Mouse (Mus musculus): ENCODE results near the gene Bckdhb. TPM values are rescaled to one million over a fixed set of nuclear protein-coding genes. Genes with fewer than 3 reads are reported as not detected.
"Not testable (repeated sequence)": the region's sequence is repeated elsewhere in the genome, so short reads cannot be mapped to it uniquely, and the experiment has no call there.

The Bckdhb gene
- total RNA-seq (2021), result 10 to 100 TPM; 38.8 to 41.7 TPM
- long read RNA-seq, experiment 1, transcript Bckdhb-206 (11 exons, 1,477 nt), result major isoform, 49 of 59 reads
- long read RNA-seq, experiment 1, partial matches to known transcripts, result 6 of 59 reads
- long read RNA-seq, experiment 1, other reads (novel, unspliced or antisense), result 4 of 59 reads
- long read RNA-seq, experiment 2, transcript Bckdhb-206 (11 exons, 1,477 nt), result major isoform, 36 of 47 reads
- long read RNA-seq, experiment 2, partial matches to known transcripts, result 1 of 47 reads
- long read RNA-seq, experiment 2, other reads (novel, unspliced or antisense), result 10 of 47 reads

GRCm38 (mm10) chr9:83924878-83925687 is at the start of gene Bckdhb:
Gene Bckdhb, plus strand, starts transcription at chr9:83925145.
- peak; percentile 98 to 99 for DNase-seq (ENCODE audit: low spot score in 2 of 2)

GRCm38 (mm10) chr9:83882191-83882590 is 42.8 kb upstream of the Bckdhb start:
- DNase-seq (ENCODE audit: low spot score in 2 of 2), result no peak

GRCm38 (mm10) chr9:83886149-83886548 is 38.8 kb upstream of the Bckdhb start:
- no peak for DNase-seq (ENCODE audit: low spot score in 2 of 2)

- no peak for DNase-seq (ENCODE audit: low spot score in 2 of 2)
Observed at GRCm38 (mm10) chr9:83888214-83888613, 36.7 kb upstream of the Bckdhb start.

GRCm38 (mm10) chr9:83893073-83893472 is 31.9 kb upstream of the Bckdhb start:
- no peak for DNase-seq (ENCODE audit: low spot score in 2 of 2)

GRCm38 (mm10) chr9:83893767-83894330 is 31.1 kb upstream of the Bckdhb start:
- no peak for DNase-seq (ENCODE audit: low spot score in 2 of 2)

GRCm38 (mm10) chr9:83902086-83902485 is 22.9 kb upstream of the Bckdhb start:
- no peak for DNase-seq (ENCODE audit: low spot score in 2 of 2)

GRCm38 (mm10) chr9:83905820-83906219 is 19.1 kb upstream of the Bckdhb start:
- DNase-seq (ENCODE audit: low spot score in 2 of 2), result no peak

- no peak for DNase-seq (ENCODE audit: low spot score in 2 of 2)
Observed at GRCm38 (mm10) chr9:83907017-83907416, 17.9 kb upstream of the Bckdhb start.

GRCm38 (mm10) chr9:83909836-83910235 is 15.1 kb upstream of the Bckdhb start:
- DNase-seq (ENCODE audit: low spot score in 2 of 2), result no peak

GRCm38 (mm10) chr9:83910926-83911325 is 14.0 kb upstream of the Bckdhb start:
- no peak for DNase-seq (ENCODE audit: low spot score in 2 of 2)

GRCm38 (mm10) chr9:83922076-83922475 is 2.9 kb upstream of the Bckdhb start:
- no peak for DNase-seq (ENCODE audit: low spot score in 2 of 2)

GRCm38 (mm10) chr9:83924356-83924755 is 589 bp upstream of the Bckdhb start:
- no peak for DNase-seq (ENCODE audit: low spot score in 2 of 2)

- DNase-seq (ENCODE audit: low spot score in 2 of 2), result no peak
Observed at GRCm38 (mm10) chr9:83925688-83926041, 720 bp downstream of the Bckdhb start.

- no peak for DNase-seq (ENCODE audit: low spot score in 2 of 2)
Observed at GRCm38 (mm10) chr9:83926302-83926701, 1.4 kb downstream of the Bckdhb start.

GRCm38 (mm10) chr9:83939501-83939900 is 14.6 kb downstream of the Bckdhb start:
- DNase-seq (ENCODE audit: low spot score in 2 of 2), result not testable (repeated sequence)

GRCm38 (mm10) chr9:83940016-83940415 is 15.1 kb downstream of the Bckdhb start:
- DNase-seq (ENCODE audit: low spot score in 2 of 2), result no peak

GRCm38 (mm10) chr9:83940537-83941363 is 15.8 kb downstream of the Bckdhb start:
- no peak for DNase-seq (ENCODE audit: low spot score in 2 of 2)

- DNase-seq (ENCODE audit: low spot score in 2 of 2), result no peak
Observed at GRCm38 (mm10) chr9:83951336-83951735, 26.4 kb downstream of the Bckdhb start.

- peak; percentile 86 to 92 for DNase-seq (ENCODE audit: low spot score in 2 of 2)
Observed at GRCm38 (mm10) chr9:83956632-83957314, 31.8 kb downstream of the Bckdhb start.

All from left cerebral cortex, adult 18-20 months (tissue).